Mouse (Mus musculus) heart, postnatal 25 days (tissue): ENCODE measurements around the gene Gsap. TPM values are rescaled to one million over a fixed set of nuclear protein-coding genes. Genes with fewer than 3 reads are reported as not detected.
"Not testable (repeated sequence)": the region's sequence is repeated elsewhere in the genome, so short reads cannot be mapped to it uniquely, and the experiment has no call there.

ENCODE experiments used
- DNase-seq: peaks from one replicate; pipeline ENCODE4 v3.0.0; 2022; ENCODE audit warnings: low spot score
- intact Hi-C: fragments of 180-260 bp; cut with DNase I; formaldehyde crosslinking; loops from one replicate; pipeline ENCODE4 v1.15.1; 2025
- total RNA-seq, 2 experiments: library from RNA; stranded (reverse); gene quantifications; 2 replicates each; pipeline ENCODE4 v1.2.3; 2021

Gene Gsap
- total RNA-seq, result 1 to 10 TPM; 3.9 to 4.3 TPM

- peak; percentile 67 for DNase-seq
- intact Hi-C loops, result no loop called here
Observed at GRCm38 (mm10) chr5:21185764-21186685, at the start of gene Gsap. Gene Gsap, plus strand, starts transcription at chr5:21186255.

GRCm38 (mm10) chr5:21136575-21136974 is 49.5 kb upstream of the Gsap start:
- no peak for DNase-seq
- intact Hi-C loops, result no loop called here

- intact Hi-C loops, result loop anchor here (1.0 kb wide), 1 partner anchor 82 kb away; no protein-coding TSS in a partner anchor
- DNase-seq, result peak; percentile 37
Observed at GRCm38 (mm10) chr5:21139505-21139904, 46.5 kb upstream of the Gsap start.

- not testable (repeated sequence) for DNase-seq
- intact Hi-C loops, result loop anchor here (5.0 to 10.0 kb wide), 2 partner anchors 129 to 226 kb away; no protein-coding TSS in a partner anchor
Observed at GRCm38 (mm10) chr5:21141133-21141551, 44.9 kb upstream of the Gsap start.

GRCm38 (mm10) chr5:21141626-21142025 is 44.4 kb upstream of the Gsap start:
- intact Hi-C loops, result loop anchor here (5.0 to 10.0 kb wide), 2 partner anchors 129 to 227 kb away; no protein-coding TSS in a partner anchor
- no peak for DNase-seq

GRCm38 (mm10) chr5:21143032-21143431 is 43.0 kb upstream of the Gsap start:
- no peak for DNase-seq
- intact Hi-C loops, result loop anchor here (5.0 to 10.0 kb wide), 2 partner anchors 131 to 228 kb away; no protein-coding TSS in a partner anchor

GRCm38 (mm10) chr5:21144506-21145169 is 41.4 kb upstream of the Gsap start:
- peak; percentile 76 for DNase-seq
- intact Hi-C loops, result loop anchor here (5.0 to 10.0 kb wide), 2 partner anchors 132 to 230 kb away; no protein-coding TSS in a partner anchor

GRCm38 (mm10) chr5:21148358-21148757 is 37.7 kb upstream of the Gsap start:
- DNase-seq, result no peak
- intact Hi-C loops, result loop anchor here (10.0 kb wide), 1 partner anchor 234 kb away; no protein-coding TSS in a partner anchor

GRCm38 (mm10) chr5:21153672-21154071 is 32.4 kb upstream of the Gsap start:
- intact Hi-C loops, result no loop called here

GRCm38 (mm10) chr5:21156770-21157169 is 29.3 kb upstream of the Gsap start:
- intact Hi-C loops, result no loop called here
- DNase-seq, result no peak

More at GRCm38 (mm10) chr5:21153672-21154071, 32.4 kb upstream of the Gsap start:
- DNase-seq, result no peak

- no peak for DNase-seq
- intact Hi-C loops, result no loop called here
Observed at GRCm38 (mm10) chr5:21159536-21159935, 26.5 kb upstream of the Gsap start.

- intact Hi-C loops, result no loop called here
- DNase-seq, result no peak
Observed at GRCm38 (mm10) chr5:21160781-21161180, 25.3 kb upstream of the Gsap start.

- DNase-seq, result no peak
- intact Hi-C loops, result no loop called here
Observed at GRCm38 (mm10) chr5:21163421-21163820, 22.6 kb upstream of the Gsap start.

- no peak for DNase-seq
- intact Hi-C loops, result no loop called here
Observed at GRCm38 (mm10) chr5:21168689-21169345, 17.2 kb upstream of the Gsap start.

- intact Hi-C loops, result no loop called here
- DNase-seq, result no peak
Observed at GRCm38 (mm10) chr5:21169346-21169745, 16.7 kb upstream of the Gsap start.

GRCm38 (mm10) chr5:21169877-21170276 is 16.2 kb upstream of the Gsap start:
- intact Hi-C loops, result no loop called here

GRCm38 (mm10) chr5:21170440-21170839 is 15.6 kb upstream of the Gsap start:
- intact Hi-C loops, result no loop called here
- DNase-seq, result no peak

More at GRCm38 (mm10) chr5:21169877-21170276, 16.2 kb upstream of the Gsap start:
- DNase-seq, result no peak

- intact Hi-C loops, result no loop called here
- no peak for DNase-seq
Observed at GRCm38 (mm10) chr5:21170898-21171297, 15.2 kb upstream of the Gsap start.

- intact Hi-C loops, result no loop called here
Observed at GRCm38 (mm10) chr5:21171336-21171735, 14.7 kb upstream of the Gsap start.

GRCm38 (mm10) chr5:21172316-21172715 is 13.7 kb upstream of the Gsap start:
- DNase-seq, result no peak
- intact Hi-C loops, result no loop called here

More at GRCm38 (mm10) chr5:21171336-21171735, 14.7 kb upstream of the Gsap start:
- DNase-seq, result no peak
